Mouse (Mus musculus): ENCODE measurements around the gene Cysrt1.
"Not testable (repeated sequence)": the region's sequence is repeated elsewhere in the genome, so short reads cannot be mapped to it uniquely, and the experiment has no call there.

Gene Cysrt1

DNA sequence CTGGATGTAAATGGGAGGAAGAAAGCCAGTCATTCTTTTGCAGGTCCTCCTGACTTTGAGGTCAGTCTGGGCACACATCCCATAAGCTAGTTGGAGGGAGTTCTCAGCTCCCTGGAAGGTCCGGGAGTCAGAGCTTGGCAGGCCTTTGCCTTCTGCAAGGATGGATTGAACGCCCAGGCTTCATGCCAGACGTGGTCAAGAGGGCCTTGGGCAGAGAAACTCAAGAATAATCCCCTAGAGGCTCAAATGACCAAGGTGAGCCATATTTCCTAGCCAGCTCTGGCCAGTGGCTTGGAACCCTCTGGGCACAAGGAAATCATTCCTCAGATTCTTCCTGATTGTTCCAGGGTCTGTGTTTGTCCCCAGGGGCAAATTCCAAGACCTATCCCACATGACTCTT, 22.6 kb upstream of the Cysrt1 start:
- no peak for DNase-seq (ENCODE audit: low read depth, low spot score)

DNA sequence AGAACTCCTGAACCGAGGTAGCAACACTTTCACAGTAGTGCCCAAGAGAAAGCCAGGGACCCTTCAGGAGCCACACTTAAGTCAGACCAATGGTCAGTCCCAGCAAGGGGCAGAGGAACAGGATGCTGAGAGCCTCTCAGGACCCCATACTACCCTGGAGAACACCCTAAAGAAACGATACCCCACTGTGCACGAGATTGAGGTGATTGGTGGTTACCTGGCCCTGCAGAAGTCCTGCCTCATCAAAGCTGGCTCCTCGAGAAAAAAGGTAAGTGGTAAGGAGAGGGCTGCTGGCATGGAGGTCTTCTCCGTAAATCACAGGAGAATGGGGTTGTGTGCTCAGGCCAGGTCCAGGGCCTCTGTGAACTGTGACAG, 22.0 kb upstream of the Cysrt1 start:
- DNase-seq (ENCODE audit: low read depth, low spot score): no peak

DNA sequence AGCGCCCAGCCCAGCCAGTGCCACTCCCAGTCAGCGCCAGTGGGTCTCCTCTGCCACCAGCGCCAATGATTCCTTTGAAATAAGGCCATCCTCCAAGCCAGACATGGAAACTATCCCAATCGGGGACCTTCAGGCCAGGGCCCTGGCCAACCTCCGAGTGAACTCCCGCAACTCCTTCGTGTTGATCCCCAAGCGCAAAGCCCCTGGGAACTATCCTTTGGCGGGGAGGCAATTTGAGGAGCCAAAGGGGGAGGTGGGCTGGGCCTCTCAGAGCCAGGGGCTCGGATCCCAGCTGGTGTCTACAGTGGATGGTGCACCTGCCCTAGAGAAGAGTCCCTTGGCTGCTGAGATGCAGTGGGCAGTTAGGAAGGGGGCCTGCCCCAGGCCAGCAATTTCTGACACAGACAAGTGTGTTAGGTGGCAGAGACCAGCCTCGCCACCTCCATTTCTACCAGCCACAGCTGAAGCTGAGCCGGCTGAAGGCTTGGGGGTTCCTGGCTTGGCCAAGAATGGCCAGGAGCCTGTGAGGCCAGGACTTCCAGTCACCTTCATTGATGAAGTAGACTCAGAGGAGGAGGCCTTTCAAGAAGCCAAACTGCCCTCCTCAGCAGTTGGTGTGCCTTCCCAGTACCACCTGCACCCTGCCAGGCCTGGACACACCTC, 21.5 kb upstream of the Cysrt1 start:
- DNase-seq (ENCODE audit: low read depth, low spot score): no peak

DNA sequence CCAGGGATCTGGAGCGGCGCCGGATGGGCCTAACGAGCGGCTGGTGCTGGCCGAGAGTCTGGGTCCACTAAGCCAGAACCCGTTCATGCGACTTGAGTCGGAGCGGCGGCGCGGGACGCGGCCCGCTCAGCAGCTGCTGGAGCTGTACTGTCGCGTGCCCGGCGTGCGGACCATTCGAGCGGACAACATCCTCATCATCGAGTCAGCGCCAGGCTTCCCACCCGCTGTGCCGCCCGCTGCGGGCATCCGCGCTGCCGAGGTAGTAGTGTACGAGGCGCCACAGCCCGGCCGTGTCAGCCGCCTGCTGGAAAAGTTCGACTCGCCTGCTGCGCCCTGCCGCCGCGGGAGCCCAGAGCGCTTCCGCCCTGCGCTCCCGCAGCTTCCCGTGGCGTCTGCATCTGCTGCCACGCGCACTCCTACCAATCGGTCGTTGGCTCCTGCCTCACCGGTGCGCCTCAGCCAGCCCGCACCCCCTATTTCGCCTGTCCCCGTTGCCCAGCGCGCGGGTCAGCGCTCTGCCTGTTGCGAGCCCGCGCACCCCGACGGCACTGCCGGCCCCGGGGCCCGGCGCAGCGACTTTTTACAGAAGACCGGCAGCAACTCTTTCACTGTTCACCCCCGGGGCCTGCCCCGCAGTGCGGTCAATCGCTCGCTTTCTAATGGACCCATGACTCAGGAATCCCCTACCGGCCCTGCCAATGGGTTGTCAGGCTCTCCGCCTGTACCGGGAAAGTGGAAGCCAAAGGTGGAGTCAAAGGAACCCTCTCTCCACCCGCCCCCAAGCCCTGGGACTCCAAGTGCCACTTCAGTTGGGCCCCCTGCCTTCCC, 20.8 kb upstream of the Cysrt1 start:
- DNase-seq (ENCODE audit: low read depth, low spot score): no peak

GRCm38 (mm10) chr2:25262291-25262767, 20.1 kb upstream of the Cysrt1 start, which contains the start of gene Tprn:
Gene Tprn (plus strand): TSS chr2:25262618.
- peak; percentile 91 for DNase-seq (ENCODE audit: low read depth, low spot score)

DNA sequence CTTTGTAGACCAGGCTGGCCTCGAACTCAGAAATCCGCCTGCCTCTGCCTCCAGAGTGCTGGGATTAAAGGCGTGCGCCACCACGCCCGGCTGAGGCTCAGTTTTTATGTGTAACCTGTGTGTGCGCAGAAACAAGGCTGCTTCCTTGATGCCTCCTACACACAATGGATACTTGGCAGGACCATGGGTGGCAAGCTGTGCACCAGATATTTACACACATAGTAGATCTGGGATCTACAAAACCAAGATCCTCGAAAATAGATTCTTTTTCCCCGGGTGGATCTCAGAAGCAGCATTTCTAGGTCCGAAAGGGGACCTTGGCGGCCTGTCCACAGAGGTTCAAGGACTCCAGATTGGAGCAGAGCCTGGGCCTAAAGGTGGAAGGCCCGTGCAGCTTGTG, 19.6 kb upstream of the Cysrt1 start:
- DNase-seq (ENCODE audit: low read depth, low spot score): no peak

- DNase-seq (ENCODE audit: low read depth, low spot score): no peak
Measured at GRCm38 (mm10) chr2:25258887-25259286, 16.6 kb upstream of the Cysrt1 start.

DNA sequence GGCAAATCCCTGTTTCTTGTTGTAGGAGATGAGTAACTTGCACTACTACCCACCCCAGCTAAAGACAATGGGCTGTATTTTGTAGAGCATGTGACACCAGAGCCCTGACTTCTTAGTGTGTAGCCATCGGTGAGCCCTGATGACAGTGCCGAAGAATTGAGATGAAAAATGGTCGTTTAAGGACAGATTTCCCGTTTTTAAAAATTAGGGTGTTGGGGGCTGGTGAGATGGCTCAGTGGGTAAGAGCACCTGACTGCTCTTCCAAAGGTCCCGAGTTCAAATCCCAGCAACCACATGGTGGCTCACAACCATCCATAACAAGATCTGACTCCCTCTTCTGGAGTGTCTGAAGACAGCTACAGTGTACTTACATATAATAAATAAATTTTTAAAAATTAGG, 15.0 kb upstream of the Cysrt1 start:
- DNase-seq (ENCODE audit: low read depth, low spot score): not testable (repeated sequence)

DNA sequence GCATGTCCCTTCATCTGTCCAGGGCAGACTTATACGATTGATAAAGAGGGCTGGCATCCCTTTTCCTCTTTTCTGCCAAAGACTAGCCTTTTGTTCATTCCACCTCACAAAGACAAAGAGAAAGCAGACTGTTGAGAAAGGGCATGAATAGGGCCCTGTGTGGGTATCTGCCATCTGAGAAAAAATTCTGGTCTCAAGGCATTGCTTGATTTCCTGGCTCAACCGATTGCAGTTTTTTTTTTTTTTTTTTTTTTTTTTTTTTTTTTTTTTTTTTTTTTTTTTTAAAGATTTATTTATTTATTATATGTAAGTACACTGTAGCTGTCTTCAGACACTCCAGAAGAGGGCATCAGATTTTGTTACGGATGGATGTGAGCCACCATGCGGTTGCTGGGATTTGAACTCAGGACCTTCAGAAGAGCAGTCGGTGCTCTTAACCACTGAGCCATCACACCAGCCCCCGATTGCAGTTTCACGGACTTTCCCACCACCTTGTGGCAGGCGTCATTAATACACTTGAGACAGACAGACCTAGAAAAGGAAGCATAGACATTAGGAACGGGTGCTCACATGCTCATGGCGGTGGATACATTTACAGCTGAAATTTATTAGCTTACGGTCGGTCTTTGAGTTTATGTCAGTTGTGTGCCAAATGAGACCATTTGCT, 14.3 kb upstream of the Cysrt1 start:
- DNase-seq (ENCODE audit: low read depth, low spot score): not testable (repeated sequence)

DNA sequence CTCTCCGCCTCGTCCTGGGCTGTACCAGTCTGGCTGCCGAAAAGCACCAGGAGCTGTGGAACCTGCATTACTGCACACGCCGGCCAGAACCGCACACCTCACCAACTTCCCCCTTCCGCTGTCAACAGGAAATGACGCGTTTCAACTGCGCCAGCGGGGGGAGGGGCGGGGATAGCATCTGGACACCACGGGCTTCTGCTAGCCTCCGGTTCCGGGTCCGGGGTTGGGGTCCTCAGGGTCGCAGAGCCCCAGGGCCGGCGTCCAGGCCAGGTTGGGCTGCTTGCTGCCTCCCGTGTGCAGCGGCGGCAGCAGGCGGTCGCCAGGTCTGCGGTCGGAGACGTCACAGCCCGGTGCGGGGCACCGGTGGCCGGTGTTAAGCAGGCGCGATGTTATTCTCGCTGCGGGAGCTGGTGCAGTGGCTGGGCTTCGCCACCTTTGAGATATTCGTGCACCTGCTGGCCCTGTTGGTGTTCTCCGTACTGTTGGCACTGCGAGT, 13.1 kb upstream of the Cysrt1 start, which contains the start of gene Tmem203:
TSS of gene Tmem203 (plus strand) at position 156 of the 496 bp plus-strand sequence.
- peak; percentile 80 for DNase-seq (ENCODE audit: low read depth, low spot score)

GRCm38 (mm10) chr2:25252331-25252730, 10.1 kb upstream of the Cysrt1 start:
- no peak for DNase-seq (ENCODE audit: low read depth, low spot score)

GRCm38 (mm10) chr2:25246183-25247072, 4.2 kb upstream of the Cysrt1 start, which contains the start of gene AL732309.1:
Gene AL732309.1 (minus strand): TSS chr2:25246863.
- no peak for DNase-seq (ENCODE audit: low read depth, low spot score)

GRCm38 (mm10) chr2:25244144-25244543, 1.9 kb upstream of the Cysrt1 start:
- DNase-seq (ENCODE audit: low read depth, low spot score): no peak

GRCm38 (mm10) chr2:25243342-25243741, 1.1 kb upstream of the Cysrt1 start:
- no peak for DNase-seq (ENCODE audit: low read depth, low spot score)

DNA sequence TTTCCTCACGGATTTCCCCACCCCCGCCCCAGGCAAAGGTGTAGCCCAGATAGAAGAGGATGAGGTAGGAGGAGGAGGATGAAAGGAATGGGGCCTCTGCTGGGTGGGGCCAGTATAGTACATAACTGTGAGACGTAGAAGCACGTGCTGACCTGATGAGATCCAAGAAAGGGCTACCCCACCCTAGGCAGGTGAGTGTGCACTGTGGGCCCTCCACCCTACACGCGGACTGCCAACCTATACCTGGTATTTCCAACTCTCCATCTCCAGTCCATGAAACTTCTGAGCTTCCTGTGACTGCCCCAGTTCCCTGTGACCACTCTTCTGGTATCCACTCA, 845 bp downstream of the Cysrt1 start:
- DNase-seq (ENCODE audit: low read depth, low spot score): no peak

GRCm38 (mm10) chr2:25240723-25241437, 1.4 kb downstream of the Cysrt1 start:
- no peak for DNase-seq (ENCODE audit: low read depth, low spot score)

DNA sequence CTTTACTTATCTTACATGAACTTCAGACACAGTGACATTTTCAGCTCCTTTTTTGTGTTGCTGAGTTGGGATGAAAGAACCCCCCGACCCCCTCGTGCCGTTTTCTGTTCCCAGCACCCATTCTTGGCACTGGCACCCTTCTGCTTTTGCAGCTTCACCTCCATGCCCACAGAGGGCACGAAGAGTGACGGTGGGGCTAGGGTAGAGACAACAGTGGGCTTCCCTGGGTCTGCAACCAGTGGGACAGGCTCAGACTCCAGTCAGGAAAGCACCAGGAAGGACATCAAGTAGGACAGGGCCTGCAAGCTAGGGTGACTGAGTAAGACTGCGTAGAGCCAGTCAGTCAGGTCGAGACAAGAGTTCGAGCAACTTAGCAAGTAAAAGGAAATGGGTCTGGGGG, 1.9 kb downstream of the Cysrt1 start:
- no peak for DNase-seq (ENCODE audit: low read depth, low spot score)

DNA sequence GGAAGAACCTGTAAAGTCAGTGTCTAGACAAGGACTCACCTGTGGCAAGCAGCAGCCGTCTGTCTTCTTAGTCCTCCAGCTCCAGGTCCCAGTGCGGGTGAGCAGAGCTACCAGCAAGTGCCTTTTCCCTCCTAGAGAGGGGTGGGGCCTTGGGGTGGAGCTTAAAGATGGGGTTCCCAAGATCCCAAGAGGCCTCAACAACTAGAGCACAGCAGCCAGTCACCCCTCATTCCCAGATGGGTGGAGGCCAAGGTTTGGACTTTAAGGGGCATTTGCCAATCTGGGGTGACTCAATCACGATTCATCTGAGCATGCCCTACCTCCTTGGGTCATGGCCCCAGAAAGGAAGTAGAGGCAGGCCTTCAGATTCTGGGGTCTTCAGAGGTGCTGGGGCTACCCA, 2.5 kb downstream of the Cysrt1 start:
- no peak for DNase-seq (ENCODE audit: low read depth, low spot score)

DNA sequence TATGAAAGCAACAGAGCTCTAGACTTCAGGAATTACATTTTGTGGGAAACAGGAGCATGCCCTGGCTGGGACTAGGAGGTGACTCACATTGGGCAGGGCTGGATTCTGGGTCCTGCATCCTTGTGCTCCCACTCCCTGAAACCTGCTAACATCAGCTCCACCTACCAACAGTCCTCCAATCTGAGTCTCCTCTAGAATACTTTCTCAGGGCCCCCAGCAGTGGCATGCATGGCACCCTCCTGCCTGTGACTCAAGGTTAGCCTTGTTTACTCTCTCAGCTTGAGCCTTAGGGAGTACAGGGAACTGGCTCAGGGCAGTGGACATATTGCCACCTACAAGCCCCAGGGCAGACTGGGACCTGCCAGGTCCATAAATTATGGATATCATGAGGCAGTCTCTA, 4.1 kb downstream of the Cysrt1 start:
- no peak for DNase-seq (ENCODE audit: low read depth, low spot score)

- DNase-seq (ENCODE audit: low read depth, low spot score): no peak
Measured at GRCm38 (mm10) chr2:25237522-25237921, 4.7 kb downstream of the Cysrt1 start.

DNA sequence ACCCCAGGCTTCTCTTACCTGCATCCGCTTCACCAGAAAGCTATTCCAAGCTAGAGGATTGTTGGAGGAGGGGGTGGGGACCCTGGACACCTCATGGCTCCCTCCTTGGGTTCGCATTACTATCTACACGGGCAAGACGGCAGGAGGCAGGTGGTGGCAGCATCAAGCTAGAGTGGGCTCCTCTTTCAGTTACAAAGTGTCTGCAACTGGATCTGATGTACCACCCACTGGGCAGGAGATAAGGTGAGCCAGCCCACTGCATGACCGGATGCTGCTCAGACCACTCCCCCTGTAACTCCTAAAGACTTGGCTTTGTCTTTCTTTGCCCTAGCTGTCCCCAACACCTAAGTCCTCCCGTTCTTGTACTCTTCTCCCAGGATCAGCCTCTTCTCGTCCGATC, 5.6 kb downstream of the Cysrt1 start, which contains the start of gene Rnf224:
TSS of gene Rnf224 (minus strand) at position 174 of the 400 bp plus-strand sequence.
- DNase-seq (ENCODE audit: low read depth, low spot score): no peak

All from c-Kit-negative CD71-positive TER-119-positive erythroid progenitor cells, embryonic 14.5 days (primary cell).